Mouse (Mus musculus) midbrain, embryonic 13.5 days (tissue): Measurements from ENCODE around the gene Hist1h2bq. TPM values are rescaled to one million over a fixed set of nuclear protein-coding genes. Genes with fewer than 3 reads are reported as not detected.

ENCODE experiments used
- microRNA-seq: library from miRNA; unstranded; fragments of <30 nt; microRNA quantifications from one replicate; pipeline ENCODE4, GENCODE M21; 2016
- polyA plus RNA-seq: library from polyadenylated mRNA; unstranded; fragments of >200 nt; fragmentation: Nextera tagmentation; extraction: Ambion mirVana; gene quantifications from 2 replicates; pipeline ENCODE4 v1.2.1, GENCODE M21; 2015

The Hist1h2bq gene
- polyA plus RNA-seq, 1 experiment from 2014 or later = 11.1 TPM

Small RNA genes within 50 kb of the gene (microRNA-seq; reads per million reads assigned to microRNA genes)
- gene Gm19658 (not detected), gene Gm44346 (not detected), gene Gm44466 (not detected)

Other genes with a start within 250 kb of the Hist1h2bq start
- gene Olfr1364, start 228.4 kb downstream of the Hist1h2bq start, polyA plus RNA-seq = not detected in 2 replicates
- gene Olfr1362, start 196.2 kb downstream of the Hist1h2bq start, polyA plus RNA-seq = not detected in 2 replicates
- 0.05 TPM in 1 of 2 replicates, not detected in the other for gene Olfr11, start 167.7 kb downstream of the Hist1h2bq start, polyA plus RNA-seq
- gene Olfr1361, start 146.8 kb downstream of the Hist1h2bq start, polyA plus RNA-seq = not detected in 2 replicates
- not detected in 2 replicates for gene Olfr1360, start 132.8 kb downstream of the Hist1h2bq start, polyA plus RNA-seq
- not detected in 2 replicates for gene Olfr1359, start 112.1 kb downstream of the Hist1h2bq start, polyA plus RNA-seq
- 1.8 TPM in 1 of 2 replicates, not detected in the other for gene Hist1h2bl, start 94.1 kb downstream of the Hist1h2bq start, polyA plus RNA-seq
- 12.9 and 37.4 TPM in 2 replicates for gene Hist1h2ai, start 93.8 kb downstream of the Hist1h2bq start, polyA plus RNA-seq
- 10.8 and 11.5 TPM in 2 replicates for gene Hist1h3h, start 92.5 kb downstream of the Hist1h2bq start, polyA plus RNA-seq
- gene Hist1h2bm, start 88.2 kb downstream of the Hist1h2bq start, polyA plus RNA-seq = 3.7 and 4.2 TPM in 2 replicates
- 0.82 and 1.0 TPM in 2 replicates for gene Hist1h4j, start 75.1 kb downstream of the Hist1h2bq start, polyA plus RNA-seq
- gene Hist1h4k, start 59.7 kb downstream of the Hist1h2bq start, polyA plus RNA-seq = 1.1 and 3.0 TPM in 2 replicates
- 22.2 and 26.2 TPM in 2 replicates for gene Hist1h2ak, start 56.4 kb downstream of the Hist1h2bq start, polyA plus RNA-seq
- 2.5 and 6.7 TPM in 2 replicates for gene Hist1h2bn, start 56.1 kb downstream of the Hist1h2bq start, polyA plus RNA-seq
- 11.8 and 15.6 TPM in 2 replicates for gene Hist1h1b, start 29.6 kb downstream of the Hist1h2bq start, polyA plus RNA-seq
- gene Hist1h3i, start 26.8 kb downstream of the Hist1h2bq start, polyA plus RNA-seq = 79.2 and 91.2 TPM in 2 replicates
- gene Hist1h2an, start 23.0 kb downstream of the Hist1h2bq start, polyA plus RNA-seq = 8.5 TPM in 1 of 2 replicates, not detected in the other
- gene Hist1h2bp, start 22.7 kb downstream of the Hist1h2bq start, polyA plus RNA-seq = 0.66 and 1.7 TPM in 2 replicates
- not detected in 2 replicates for gene Hist1h2ao, start 268 bp upstream of the Hist1h2bq start, polyA plus RNA-seq
- not detected in 2 replicates for gene Hist1h4m, start 1.5 kb upstream of the Hist1h2bq start, polyA plus RNA-seq
- gene Hist1h4n, start 22.0 kb upstream of the Hist1h2bq start, polyA plus RNA-seq = 11.0 and 11.2 TPM in 2 replicates
- 1,729 and 1,932 TPM in 2 replicates for gene Hist1h2ap, start 23.3 kb upstream of the Hist1h2bq start, polyA plus RNA-seq
- gene Hist1h2br, start 23.5 kb upstream of the Hist1h2bq start, polyA plus RNA-seq = 11.3 and 12.2 TPM in 2 replicates
- gene Zfp184, start 134.9 kb upstream of the Hist1h2bq start, polyA plus RNA-seq = 20.5 and 22.3 TPM in 2 replicates
- gene Pom121l2, start 171.0 kb upstream of the Hist1h2bq start, polyA plus RNA-seq = not detected in 2 replicates
- not detected in 2 replicates for gene Prss16, start 199.5 kb upstream of the Hist1h2bq start, polyA plus RNA-seq
- gene Hist1h2ah, start 225.4 kb upstream of the Hist1h2bq start, polyA plus RNA-seq = 6.2 TPM in 1 of 2 replicates, not detected in the other
- gene Hist1h2bk, start 225.7 kb upstream of the Hist1h2bq start, polyA plus RNA-seq = 4.0 and 5.5 TPM in 2 replicates
- 18.1 and 20.1 TPM in 2 replicates for gene Hist1h4i, start 231.2 kb upstream of the Hist1h2bq start, polyA plus RNA-seq
- 17.7 and 21.2 TPM in 2 replicates for gene Hist1h2ag, start 232.7 kb upstream of the Hist1h2bq start, polyA plus RNA-seq
- 7.6 and 8.3 TPM in 2 replicates for gene Hist1h2bj, start 233.0 kb upstream of the Hist1h2bq start, polyA plus RNA-seq